Mouse (Mus musculus) kidney, adult 2 months (tissue): Measurements from ENCODE around the gene Prkg1.

ENCODE experiments used
- CTCF ChIP-seq: fragments of 200-500 bp; conservative IDR thresholded peaks from 2 replicates; pipeline ENCODE4 v1.5.1; 2011; ENCODE audit warnings: low read depth, mild to moderate bottlenecking, control low read depth, low read length, moderate library complexity, mixed read lengths; ENCODE audit not compliant: insufficient read depth, insufficient read length
- POLR2A ChIP-seq: fragments of 200-500 bp; IDR thresholded peaks from one replicate; pipeline ENCODE4 v1.6.1; 2011; ENCODE audit warnings: low read depth, low read length, control low read depth

DNA sequence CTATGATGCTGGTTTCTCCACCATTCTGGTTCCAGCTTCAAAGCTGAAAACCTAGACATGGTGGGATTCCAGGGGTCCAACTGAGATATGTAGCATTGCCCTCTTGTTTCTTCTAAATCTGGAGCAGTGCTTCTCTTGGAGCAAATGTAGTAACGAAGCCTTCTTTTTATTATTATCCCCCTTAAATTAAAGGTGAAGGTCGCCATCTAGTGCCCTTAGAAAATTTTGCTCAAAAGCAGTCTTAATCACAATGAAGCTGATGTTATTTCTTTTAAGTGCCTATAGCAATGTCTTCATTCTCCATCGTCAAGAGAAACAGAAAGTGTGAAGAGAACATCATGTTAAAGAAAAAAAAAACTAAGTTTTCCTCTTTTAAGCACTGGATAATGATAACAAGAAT, 2.2 kb upstream of the Prkg1 start:
- no peak for TF ChIP-seq POLR2A
- no peak for TF ChIP-seq CTCF
